Mouse (Mus musculus) left cerebral cortex, adult 8-10 months (tissue): ENCODE measurements around the gene Oprd1. TPM values are rescaled to one million over a fixed set of nuclear protein-coding genes. Genes with fewer than 3 reads are reported as not detected.

Experiments
- DNase-seq, 2 experiments: peaks; one replicate each; pipeline ENCODE4 v3.0.0; 2022; ENCODE audit warnings: low spot score in 2 of 2
- total RNA-seq, 4 experiments: library from RNA; stranded (reverse); gene quantifications; 2 replicates each; pipeline ENCODE4 v1.2.4; 2022

Gene Oprd1
- total RNA-seq, 4 experiments from 2014 or later, result 17.7 to 22.3 (median 21.3) TPM

- no peak for DNase-seq
Measured at GRCm38 (mm10) chr4:132085114-132085513, 59.2 kb downstream of the Oprd1 start.

- DNase-seq, result no peak
Measured at GRCm38 (mm10) chr4:132080492-132080983, 63.7 kb downstream of the Oprd1 start.

GRCm38 (mm10) chr4:132079555-132080275 is 64.6 kb downstream of the Oprd1 start:
- peak in 1 of 2 experiments; percentile 51 for DNase-seq

- DNase-seq, result no peak
Measured at GRCm38 (mm10) chr4:132078296-132078714, 66.0 kb downstream of the Oprd1 start.

- DNase-seq, result no peak
Measured at GRCm38 (mm10) chr4:132077445-132077844, 66.8 kb downstream of the Oprd1 start.

- DNase-seq, result peak in 1 of 2 experiments; percentile 20
Measured at GRCm38 (mm10) chr4:132076480-132077405, 67.5 kb downstream of the Oprd1 start.

GRCm38 (mm10) chr4:132075796-132076195 is 68.5 kb downstream of the Oprd1 start:
- DNase-seq, result no peak

- peak; percentile 93 to 95 for DNase-seq
Measured at GRCm38 (mm10) chr4:132074933-132075769, 69.1 kb downstream of the Oprd1 start, which contains the start of gene Epb41. Epb41 (minus strand) TSS chr4:132075321.

GRCm38 (mm10) chr4:132074077-132074932 is 70.0 kb downstream of the Oprd1 start, which contains the start of gene Gm10300:
Gm10300 (plus strand) TSS chr4:132074697.
- peak in 1 of 2 experiments; percentile 23 for DNase-seq

GRCm38 (mm10) chr4:132072946-132073345 is 71.3 kb downstream of the Oprd1 start:
- DNase-seq, result no peak

GRCm38 (mm10) chr4:132072156-132072555 is 72.1 kb downstream of the Oprd1 start:
- no peak for DNase-seq

GRCm38 (mm10) chr4:132071674-132072073 is 72.6 kb downstream of the Oprd1 start:
- DNase-seq, result no peak

- DNase-seq, result no peak
Measured at GRCm38 (mm10) chr4:132067938-132068235, 76.4 kb downstream of the Oprd1 start.

GRCm38 (mm10) chr4:132067112-132067937 is 77.0 kb downstream of the Oprd1 start:
- no peak for DNase-seq

GRCm38 (mm10) chr4:132066101-132066773 is 78.0 kb downstream of the Oprd1 start:
- DNase-seq, result no peak

- no peak for DNase-seq
Measured at GRCm38 (mm10) chr4:132065578-132065977, 78.7 kb downstream of the Oprd1 start.

- DNase-seq, result no peak
Measured at GRCm38 (mm10) chr4:132064550-132064949, 79.7 kb downstream of the Oprd1 start.
